Mouse (Mus musculus) telencephalon, adult 2 months (tissue): ENCODE data around the gene Klrb1c.
"Not testable (repeated sequence)": the region's sequence is repeated elsewhere in the genome, so short reads cannot be mapped to it uniquely, and the experiment has no call there.

Experiments
- DNase-seq: peaks from one replicate; pipeline ENCODE4 v3.0.0-alpha.2; 2011; ENCODE audit warnings: low read depth, low spot score

Gene Klrb1c

DNA sequence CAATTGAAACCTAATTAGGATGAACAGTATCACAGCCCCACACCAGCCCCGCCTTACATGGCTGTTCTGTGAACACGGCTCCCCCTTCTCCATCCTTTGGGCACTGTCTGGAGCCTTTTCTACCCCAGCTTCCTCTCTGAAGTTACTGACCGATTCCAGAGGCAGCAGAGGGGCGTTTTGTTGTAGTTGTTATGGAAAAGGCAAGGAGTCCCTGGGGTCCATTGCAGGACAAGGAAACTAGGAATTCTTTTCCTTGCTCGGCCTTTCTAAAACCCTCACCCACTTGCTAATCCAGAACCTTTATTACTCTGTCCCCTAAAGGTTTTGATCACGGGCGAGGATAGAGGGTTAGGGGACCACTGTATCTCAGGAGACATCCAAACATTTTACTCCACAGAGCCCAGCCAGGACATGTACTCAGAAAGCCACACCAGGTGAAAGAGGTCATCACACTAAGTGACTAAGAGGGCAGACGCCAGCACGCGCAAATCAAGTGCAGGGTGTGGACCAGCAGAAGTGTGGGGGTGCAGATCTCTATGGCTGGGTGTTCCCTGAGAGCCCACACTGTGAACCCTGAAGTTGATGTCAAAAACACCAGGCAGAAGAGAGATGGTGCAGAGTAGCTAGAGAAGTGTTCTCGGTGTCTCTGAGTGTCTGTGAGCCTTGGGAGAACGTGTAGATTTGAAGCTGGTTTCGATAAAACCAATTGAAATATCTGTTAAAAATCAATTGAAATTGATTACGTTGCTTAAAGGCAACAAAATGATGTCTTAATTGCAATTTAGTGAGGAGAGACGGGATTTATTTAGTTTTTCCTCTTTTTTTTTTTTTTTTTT is 9.1 kb upstream of the Klrb1c start:
- peak; percentile 13 for DNase-seq

DNA sequence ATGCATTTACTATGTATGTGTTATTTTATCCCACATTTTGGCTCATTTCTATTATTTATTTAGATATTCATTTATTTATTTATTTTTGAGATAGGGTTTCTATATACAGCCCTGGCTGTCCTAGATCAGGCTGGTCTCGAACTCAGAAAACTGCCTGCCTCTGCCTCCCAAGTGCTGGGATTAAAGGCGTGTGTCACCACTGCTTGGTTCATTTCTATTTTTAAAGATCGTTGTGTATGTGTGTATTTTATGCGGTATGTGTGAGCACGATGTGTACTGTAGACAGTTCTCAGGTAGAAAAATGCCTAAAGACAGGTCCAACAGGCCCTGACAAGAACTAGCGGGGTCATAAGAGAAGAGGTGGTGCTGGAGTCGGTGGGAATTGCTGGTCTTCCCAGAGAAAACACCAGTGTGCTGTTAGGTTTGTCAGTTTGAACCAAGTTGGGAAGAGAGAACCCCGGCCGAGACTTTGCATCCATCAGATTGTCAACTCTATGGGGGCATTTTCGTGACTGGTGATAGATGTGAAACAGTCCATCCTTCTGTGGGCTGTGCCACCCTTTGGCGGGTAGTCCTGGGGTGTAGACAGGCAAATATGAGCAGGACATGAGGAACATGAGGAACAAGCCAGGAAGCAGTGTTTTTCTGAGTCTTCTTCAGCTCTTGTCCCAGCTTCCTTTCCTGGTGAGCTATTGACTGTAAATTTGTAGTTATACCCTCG is 8.3 kb upstream of the Klrb1c start:
- DNase-seq: no peak

GRCm38 (mm10) chr6:128796321-128796955 is 7.4 kb upstream of the Klrb1c start:
- DNase-seq: no peak

GRCm38 (mm10) chr6:128793734-128794133 is 4.7 kb upstream of the Klrb1c start:
- no peak for DNase-seq

DNA sequence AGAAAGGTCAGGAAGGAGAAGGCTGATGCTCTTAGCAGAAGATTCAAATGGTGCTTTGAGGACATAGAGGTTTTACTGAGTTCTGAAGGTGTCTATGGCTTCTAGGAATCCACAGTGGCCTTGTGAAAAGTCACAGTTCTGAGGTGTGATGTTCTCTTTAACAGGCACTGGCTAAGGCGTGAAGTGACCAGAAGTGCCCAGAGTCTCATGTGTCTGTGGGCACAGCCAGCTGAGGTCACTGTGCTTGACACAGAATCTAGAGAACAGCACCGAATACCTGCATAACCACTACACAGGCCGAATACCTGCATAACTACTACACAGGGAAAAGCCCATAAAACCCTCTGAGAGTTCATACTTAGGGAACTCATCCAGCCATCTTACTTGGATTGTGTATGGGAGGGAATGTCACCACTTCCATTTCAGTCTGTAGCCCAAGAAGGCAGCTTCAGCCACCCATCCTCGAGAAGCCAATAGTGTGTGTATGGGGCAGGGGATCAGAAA is 1.5 kb upstream of the Klrb1c start:
- DNase-seq: not testable (repeated sequence)

DNA sequence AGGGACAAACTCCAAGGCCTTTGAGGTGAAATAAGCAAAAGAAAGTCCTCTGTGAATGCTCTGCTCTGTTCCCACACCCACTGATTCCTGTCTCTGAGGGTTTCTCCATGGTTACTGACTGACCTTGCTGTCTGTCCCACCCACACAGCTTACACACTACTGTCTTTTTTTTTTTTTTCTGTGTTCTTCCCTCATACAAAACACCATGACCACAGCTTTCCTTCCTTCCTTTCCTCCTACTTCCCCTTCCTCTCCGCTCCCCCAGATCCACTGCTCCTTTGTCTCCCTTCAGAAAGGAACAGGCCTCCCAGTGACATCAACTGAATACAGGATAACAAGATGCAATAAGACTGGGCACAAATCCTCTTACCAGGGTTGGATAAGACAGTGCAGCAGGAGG is 498 bp downstream of the Klrb1c start:
- no peak for DNase-seq

DNA sequence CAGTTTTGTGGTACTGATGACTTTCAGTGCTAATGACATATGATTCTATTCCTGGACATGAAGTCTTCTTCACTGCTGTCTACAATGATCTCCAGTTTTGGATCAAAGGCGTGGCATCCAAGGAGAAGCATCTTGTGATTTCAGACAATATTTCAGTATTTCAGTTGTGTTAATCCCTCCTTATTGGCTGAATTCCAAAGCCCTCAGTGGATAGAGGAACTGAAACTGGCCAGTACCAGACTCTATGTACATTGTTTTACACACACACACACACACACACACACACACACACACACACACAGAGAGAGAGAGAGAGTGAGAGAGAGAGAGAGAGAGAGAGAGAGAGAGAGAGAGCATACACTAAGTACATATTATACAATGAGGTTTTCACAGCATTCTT is 2.6 kb downstream of the Klrb1c start:
- DNase-seq: not testable (repeated sequence)

- no peak for DNase-seq
Measured at GRCm38 (mm10) chr6:128769481-128770253, 19.3 kb downstream of the Klrb1c start.

DNA sequence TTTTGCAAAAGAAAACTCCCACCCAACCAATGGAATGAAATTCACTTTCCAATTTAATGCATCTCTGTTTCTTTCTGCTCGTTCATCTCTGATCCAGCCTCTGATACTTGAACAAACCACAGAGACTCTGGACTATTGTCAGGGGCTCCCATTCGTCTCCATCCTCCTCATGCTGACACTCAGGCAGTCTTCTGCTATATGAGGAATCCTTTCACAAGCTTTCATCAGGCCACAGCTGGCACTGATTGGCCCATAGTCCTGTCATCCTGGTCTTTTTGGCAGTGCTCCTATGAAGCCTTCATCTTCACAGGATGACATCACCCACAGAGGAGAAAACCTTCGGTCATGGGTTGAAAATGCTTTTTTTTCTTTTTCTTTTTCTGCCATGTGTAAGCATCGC is 21.0 kb downstream of the Klrb1c start:
- no peak for DNase-seq

- DNase-seq: not testable (repeated sequence)
Measured at GRCm38 (mm10) chr6:128766486-128767254, 22.3 kb downstream of the Klrb1c start.

DNA sequence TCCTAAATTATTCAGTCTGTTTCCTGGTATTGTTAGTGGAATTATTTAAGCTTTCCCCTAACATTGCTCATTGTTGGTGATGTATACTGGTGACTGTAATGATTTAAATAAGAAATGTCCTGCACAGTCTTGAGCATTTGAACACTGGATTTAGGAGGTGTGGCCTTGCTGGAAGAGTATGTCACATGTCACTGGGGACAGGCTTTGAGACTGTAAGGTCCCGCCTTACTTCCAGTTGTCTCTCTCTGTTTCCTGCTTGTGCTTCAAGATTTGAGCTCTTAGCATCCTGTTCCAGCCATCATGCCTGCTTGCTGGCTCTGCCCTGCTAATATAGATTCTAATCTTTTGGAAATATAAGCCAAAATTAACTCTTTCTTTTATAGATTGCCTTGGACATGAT is 23.8 kb downstream of the Klrb1c start:
- DNase-seq: no peak

DNA sequence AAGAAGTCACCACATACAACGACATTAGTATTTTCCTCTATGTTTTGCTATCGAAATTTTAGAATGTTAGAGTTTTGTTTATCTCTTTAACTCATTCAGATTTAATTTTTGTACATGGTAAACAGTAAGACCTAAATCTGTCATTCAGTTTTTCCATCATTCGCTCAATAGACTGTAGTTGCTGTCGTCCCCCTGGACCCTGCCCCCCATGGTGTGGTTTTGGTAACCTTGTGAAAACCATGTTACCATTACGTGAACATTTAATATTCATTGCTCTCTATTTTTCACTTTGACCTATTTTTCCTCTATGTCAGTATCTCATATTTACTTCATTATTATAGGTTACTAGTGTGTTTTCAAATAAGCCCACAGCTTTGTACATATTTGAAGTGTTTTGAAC is 24.4 kb downstream of the Klrb1c start:
- DNase-seq: no peak

- peak; percentile 99 for DNase-seq
Measured at GRCm38 (mm10) chr6:128763736-128764523, 25.1 kb downstream of the Klrb1c start.

- not testable (repeated sequence) for DNase-seq
Measured at GRCm38 (mm10) chr6:128762892-128763670, 25.9 kb downstream of the Klrb1c start.

DNA sequence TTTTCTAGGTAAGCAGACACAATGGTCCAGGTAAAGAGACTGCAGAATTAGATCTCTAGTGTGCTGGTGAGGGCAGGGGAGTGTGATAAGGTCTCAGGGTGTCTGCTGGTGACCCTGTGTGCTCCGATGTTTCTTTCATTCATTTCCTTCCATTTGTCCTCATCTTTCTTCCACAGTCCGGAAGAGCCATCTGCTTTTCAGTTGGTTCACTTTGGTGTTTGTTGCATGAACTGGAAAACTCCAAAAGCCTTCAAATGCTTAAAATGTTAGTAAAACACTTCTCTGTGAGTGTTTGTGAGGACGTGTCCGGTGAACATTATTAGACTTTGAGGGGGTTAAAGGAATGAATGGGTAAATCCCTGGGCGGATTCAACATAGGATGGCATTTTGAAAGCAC is 27.9 kb downstream of the Klrb1c start:
- DNase-seq: no peak

DNA sequence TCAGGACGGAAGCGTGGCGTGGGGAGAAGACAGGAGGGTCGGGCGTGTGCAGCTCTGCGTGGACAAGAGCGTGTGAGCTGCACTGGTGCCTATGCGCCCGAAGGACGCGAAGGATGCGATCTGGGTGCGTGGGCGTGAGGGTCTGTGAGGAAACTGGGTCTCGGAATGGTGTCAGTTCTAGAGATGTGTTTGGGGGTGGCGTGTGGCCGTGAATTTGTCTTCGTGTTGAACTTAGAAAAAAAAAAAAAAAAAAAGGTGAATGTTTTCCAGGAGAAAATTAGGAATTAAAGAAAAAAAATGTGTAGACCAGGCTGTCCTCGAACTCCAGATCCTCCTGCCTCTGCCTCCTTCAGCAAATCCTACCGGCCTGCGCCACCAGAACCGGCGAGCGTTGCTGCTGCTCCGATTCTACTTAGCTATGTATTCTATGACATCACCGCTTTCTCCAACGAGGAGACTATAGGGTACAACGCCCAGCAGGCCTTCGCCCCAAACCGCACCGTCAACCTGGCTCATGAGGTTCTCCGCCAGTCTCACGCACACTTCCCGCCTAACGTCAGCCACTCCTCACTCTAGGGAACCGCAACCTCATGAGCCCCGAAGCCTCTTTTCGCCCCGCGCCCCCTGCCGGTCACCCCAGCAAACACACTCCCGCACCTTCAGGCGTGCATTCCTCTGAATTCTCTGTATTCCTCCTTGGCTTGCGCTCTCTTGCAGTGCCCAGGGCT is 28.4 kb downstream of the Klrb1c start:
- DNase-seq: peak; percentile 73

DNA sequence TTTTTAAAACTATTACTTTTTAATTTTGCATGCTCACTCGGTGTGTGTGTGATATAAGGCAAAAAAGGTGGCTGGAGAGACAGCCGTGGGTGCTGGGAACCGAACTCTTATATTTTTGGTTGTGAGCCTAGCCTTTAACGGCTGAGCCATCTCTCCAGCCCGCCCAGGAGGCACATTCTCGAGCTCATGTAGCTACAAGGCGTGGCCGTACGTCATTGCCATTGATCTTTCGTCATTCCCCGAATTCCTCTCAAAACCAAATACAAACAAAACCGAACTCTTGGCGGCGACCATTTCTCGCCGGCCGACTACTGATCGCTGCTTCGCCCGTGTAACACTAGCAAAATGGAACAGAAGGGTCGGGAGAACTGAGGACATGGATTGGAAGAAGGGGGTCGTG is 29.0 kb downstream of the Klrb1c start:
- DNase-seq: not testable (repeated sequence)

DNA sequence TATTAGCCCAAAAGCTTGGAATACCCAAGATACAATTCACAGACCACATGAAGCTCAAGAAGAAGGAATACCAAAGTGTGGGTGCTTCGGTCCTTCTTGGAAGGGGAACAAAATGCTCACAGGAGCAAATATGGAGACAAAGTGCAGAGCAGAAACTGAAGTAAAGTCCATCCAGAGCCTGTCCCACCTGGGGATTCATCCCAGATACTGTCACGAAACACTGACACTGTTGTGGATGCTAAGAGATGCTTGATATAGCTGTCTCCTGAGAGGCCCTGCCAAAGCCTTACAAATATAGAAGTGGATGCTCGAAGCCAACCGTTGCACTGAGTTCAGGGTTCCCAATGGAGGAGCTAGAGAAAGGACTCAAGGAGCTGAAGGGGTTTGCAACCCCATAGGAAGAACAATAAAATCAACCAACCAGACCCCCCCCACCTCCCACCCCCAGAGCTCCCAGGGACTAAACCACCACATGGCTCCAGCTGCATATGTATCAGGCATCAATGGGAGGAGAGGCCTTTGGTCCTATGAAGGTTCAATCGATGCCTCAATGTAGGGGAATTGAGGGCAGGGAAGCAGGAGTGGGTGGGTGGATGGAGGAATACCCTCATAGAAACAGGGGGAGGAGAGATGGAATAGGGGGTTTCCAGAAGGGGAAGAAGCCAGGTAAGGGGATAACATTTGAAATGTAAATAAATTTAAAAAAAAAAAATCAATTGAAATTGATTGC is 29.6 kb downstream of the Klrb1c start:
- no peak for DNase-seq
